Mouse (Mus musculus): ENCODE measurements around the gene Tex2. TPM values are rescaled to one million over a fixed set of nuclear protein-coding genes. Genes with fewer than 3 reads are reported as not detected.
A peak's percentile ranks its signal among the peaks of the same experiment; 100 is the strongest.

Tex2 gene
- total and polyA plus RNA-seq, 3 experiments: 4.0 to 5.0 (median 4.5) TPM

- H3K79me2 ChIP-seq (replicated peaks; ENCODE audit: control insufficient read depth, extremely low read depth, insufficient read depth, poor library complexity, severe bottlenecking): peaks cover 44% of the 10 kb centered on the region
- peaks cover 2% of the 10 kb centered on the region for H3K27me3 ChIP-seq (replicated peaks)
- peak overlapping the region; percentile 41; the same call in 1 of the 2 replicates for H3K9ac ChIP-seq (ENCODE audit: insufficient read depth, low read depth)
- no peak for DNase-seq (ENCODE audit: extremely low read depth)
- H3K36me3 ChIP-seq (replicated peaks in 1 of 2; ENCODE audit: control insufficient read depth in 1 of 2, insufficient read depth in 1 of 2, low read length in 1 of 2): peaks cover 5 to 7% of the 10 kb centered on the region in 2 experiments
- peak overlapping the region; percentile 80 for H3K27ac ChIP-seq (ENCODE audit: insufficient read depth, low read depth)
- H3K4me1 ChIP-seq (ENCODE audit: control insufficient read depth in 1 of 2, insufficient read depth in 2 of 2): peaks cover 4 to 36% of the 10 kb centered on the region in 2 experiments
- peak overlapping the region; percentile 78 for H3K4me2 ChIP-seq (ENCODE audit: insufficient read depth, low read depth, poor library complexity, severe bottlenecking)
- dilution Hi-C loops (cut with MboI; ENCODE audit: extremely low pct_ligation_motif_present, extremely low pct_unique_long_range_greater_than_20kb, low sequenced_read_pairs): no loop called here
- H3K9me3 ChIP-seq (replicated peaks; ENCODE audit: low read length): peaks cover 8% of the 10 kb centered on the region
- TF ChIP-seq ZNF384 (IDR thresholded peaks at IDR 0.05; ENCODE audit: low read depth, low read length) (no peak), NELFE (IDR thresholded peaks at IDR 0.05; ENCODE audit: low read depth, low read length) (no peak), MAFK (IDR thresholded peaks at IDR 0.05; ENCODE audit: insufficient replicate concordance, low read length) (no peak), ZC3H11A (IDR thresholded peaks at IDR 0.05; ENCODE audit: low read depth, low read length) (no peak), SMC3 (IDR thresholded peaks at IDR 0.05; ENCODE audit: low read depth, low read length) (peak; percentile 55), POLR2A (IDR thresholded peaks at IDR 0.05; ENCODE audit: low read depth, low read length) (no peak), MAX (IDR thresholded peaks at IDR 0.05; ENCODE audit: low read length) (peak; percentile 70; the same call in 1 of the 2 replicates), CHD2 (IDR thresholded peaks at IDR 0.05; ENCODE audit: low read length) (peak; percentile 40; the same call in 1 of the 2 replicates), MXI1 (IDR thresholded peaks at IDR 0.05; ENCODE audit: low read depth, low read length) (peak; percentile 80), USF1 (IDR thresholded peaks at IDR 0.05; ENCODE audit: low read depth, low read length) (no peak), ZKSCAN1 (IDR thresholded peaks at IDR 0.05; ENCODE audit: borderline replicate concordance, low read depth, low read length) (no peak), ETS1 (conservative IDR thresholded peaks at IDR 0.05; ENCODE audit: low read depth, low read length) (no peak; the same call in 1 of the 2 replicates), BHLHE40 (IDR thresholded peaks at IDR 0.05; ENCODE audit: low read depth, low read length) (peak; percentile 75), EP300 (IDR thresholded peaks at IDR 0.05; ENCODE audit: low read length) (0 out of 2 replicates have a peak, but pooled peaks have one; percentile 28), CHD1 (IDR thresholded peaks at IDR 0.05; ENCODE audit: low read depth, low read length) (peak; percentile 30; the same call in 1 of the 2 replicates), GABPA (IDR thresholded peaks at IDR 0.05; ENCODE audit: insufficient replicate concordance, low read depth, low read length) (no peak), RCOR1 (conservative IDR thresholded peaks at IDR 0.05; ENCODE audit: low read depth, low read length) (no peak), SIN3A (IDR thresholded peaks at IDR 0.05; ENCODE audit: low read length) (peak; percentile 62), MYC (IDR thresholded peaks at IDR 0.05; ENCODE audit: low read depth, low read length) (peak; percentile 81), NRF1 (IDR thresholded peaks at IDR 0.05; ENCODE audit: low read depth, low read length) (no peak; the same call in 1 of the 2 replicates), ZMIZ1 (IDR thresholded peaks at IDR 0.05; ENCODE audit: low read depth, low read length) (no peak), JUND (conservative IDR thresholded peaks at IDR 0.05; ENCODE audit: low read depth, low read length) (no peak), TCF12 (IDR thresholded peaks at IDR 0.05; ENCODE audit: low read depth, low read length) (no peak), USF2 (conservative IDR thresholded peaks at IDR 0.05; ENCODE audit: low read depth, low read length) (no peak), TBP (conservative IDR thresholded peaks at IDR 0.05; ENCODE audit: low read depth, low read length) (no peak), UBTF (IDR thresholded peaks at IDR 0.05; ENCODE audit: low read depth, low read length) (no peak), PAX5 (IDR thresholded peaks at IDR 0.05; ENCODE audit: low read length) (no peak), MEF2A (IDR thresholded peaks at IDR 0.05; ENCODE audit: borderline replicate concordance, low read depth, low read length) (no peak), RAD21 (IDR thresholded peaks at IDR 0.05; ENCODE audit: low read depth, low read length) (peak; percentile 31), MAZ (IDR thresholded peaks at IDR 0.05; ENCODE audit: low read depth, low read length) (no peak), KAT2A (IDR thresholded peaks at IDR 0.05; ENCODE audit: insufficient replicate concordance, low read length) (no peak), HCFC1 (IDR thresholded peaks at IDR 0.05; ENCODE audit: low read depth, low read length) (no peak), IRF4 (IDR thresholded peaks at IDR 0.05; ENCODE audit: low read depth, low read length) (no peak; the same call in 1 of the 2 replicates), CTCF (conservative IDR thresholded peaks at IDR 0.05 in 1 of 2, IDR thresholded peaks at IDR 0.05 in 1 of 2; ENCODE audit: low read depth in 2 of 2, low read length in 2 of 2) (peak in 1 of 2 experiments; percentile 56; a peak in 2 of 4 replicates), E2F4 (IDR thresholded peaks at IDR 0.05; ENCODE audit: insufficient replicate concordance, low read depth, low read length) (no peak)
- in situ Hi-C loops (cut with MboI; ENCODE audit: low pct_ligation_motif_present, low pct_unique_long_range_greater_than_20kb, low sequenced_read_pairs): no loop called here
- H3K4me3 ChIP-seq (replicated peaks in 1 of 3; ENCODE audit: low read depth in 2 of 3, low read length in 2 of 3, poor library complexity in 1 of 3): peak overlapping the region; percentile 45 to 91 (median 46)
These were observed 125.1 kb downstream of the Tex2 start for GRCm38 (mm10) chr11:106488126-106488561.

All from CH12.LX (cell line).